Mouse (Mus musculus): Measurements from ENCODE around the gene B020031M17Rik. TPM values are rescaled to one million over a fixed set of nuclear protein-coding genes. Genes with fewer than 3 reads are reported as not detected.
"Not testable (repeated sequence)": the region's sequence is repeated elsewhere in the genome, so short reads cannot be mapped to it uniquely, and the experiment has no call there.

B020031M17Rik gene
- polyA plus RNA-seq, 1 experiment, result not detected

GRCm38 (mm10) chr13:119955089-119955488 is 4.5 kb upstream of the B020031M17Rik start:
- H3K27me3 ChIP-seq (ENCODE audit: control insufficient read depth, insufficient read depth, low read length); H3K4me3 ChIP-seq (ENCODE audit: low read depth, low read length); H3K27ac ChIP-seq (ENCODE audit: insufficient read depth, low read depth, low read length); H3K36me3 ChIP-seq (ENCODE audit: control insufficient read depth, insufficient read depth, low read length); H3K4me1 ChIP-seq (ENCODE audit: control insufficient read depth, insufficient read depth, insufficient read length, low read length): not testable (repeated sequence)
- WGBS, result 83% methylated on average over 2 of the region's 2 CpGs

GRCm38 (mm10) chr13:119929172-119929571 is 21.4 kb downstream of the B020031M17Rik start, which contains the start of gene Gm21761:
Gene Gm21761 (minus strand): TSS chr13:119929272.
- H3K27ac ChIP-seq (ENCODE audit: insufficient read depth, low read depth, low read length); H3K4me1 ChIP-seq (ENCODE audit: control insufficient read depth, insufficient read depth, insufficient read length, low read length); H3K27me3 ChIP-seq (ENCODE audit: control insufficient read depth, insufficient read depth, low read length); H3K36me3 ChIP-seq (ENCODE audit: control insufficient read depth, insufficient read depth, low read length); H3K4me3 ChIP-seq (ENCODE audit: low read depth, low read length): not testable (repeated sequence)
- WGBS, result 100% methylated on average over 2 of the region's 5 CpGs

GRCm38 (mm10) chr13:119924597-119925340 is 25.8 kb downstream of the B020031M17Rik start:
- not testable (repeated sequence) for H3K36me3 ChIP-seq (ENCODE audit: control insufficient read depth, insufficient read depth, low read length); H3K4me3 ChIP-seq (ENCODE audit: low read depth, low read length); H3K27me3 ChIP-seq (ENCODE audit: control insufficient read depth, insufficient read depth, low read length); H3K27ac ChIP-seq (ENCODE audit: insufficient read depth, low read depth, low read length); H3K4me1 ChIP-seq (ENCODE audit: control insufficient read depth, insufficient read depth, insufficient read length, low read length)
- WGBS, result 72% methylated on average over 3 of the region's 3 CpGs

- WGBS, result 67% methylated on average over 4 of the region's 5 CpGs
Measured at GRCm38 (mm10) chr13:119916966-119917722, 33.5 kb downstream of the B020031M17Rik start.

GRCm38 (mm10) chr13:119916449-119916848 is 34.2 kb downstream of the B020031M17Rik start:
- WGBS, result 43% methylated on average over 2 of the region's 2 CpGs
- not testable (repeated sequence) for H3K4me3 ChIP-seq (ENCODE audit: low read depth, low read length); H3K27me3 ChIP-seq (ENCODE audit: control insufficient read depth, insufficient read depth, low read length); H3K36me3 ChIP-seq (ENCODE audit: control insufficient read depth, insufficient read depth, low read length); H3K4me1 ChIP-seq (ENCODE audit: control insufficient read depth, insufficient read depth, insufficient read length, low read length); H3K27ac ChIP-seq (ENCODE audit: insufficient read depth, low read depth, low read length)

More at GRCm38 (mm10) chr13:119916966-119917722, 33.5 kb downstream of the B020031M17Rik start:
- H3K27me3 ChIP-seq (ENCODE audit: control insufficient read depth, insufficient read depth, low read length); H3K4me3 ChIP-seq (ENCODE audit: low read depth, low read length); H3K4me1 ChIP-seq (ENCODE audit: control insufficient read depth, insufficient read depth, insufficient read length, low read length); H3K36me3 ChIP-seq (ENCODE audit: control insufficient read depth, insufficient read depth, low read length); H3K27ac ChIP-seq (ENCODE audit: insufficient read depth, low read depth, low read length): not testable (repeated sequence)

Other genes with a start within 250 kb of the B020031M17Rik start
- 0.05 TPM in 2 replicates for gene Nim1k, start 194.9 kb downstream of the B020031M17Rik start, polyA plus RNA-seq (2012; rRNA removed)
- 1.6 and 3.6 TPM in 2 replicates for gene Zfp131, start 159.9 kb downstream of the B020031M17Rik start, polyA plus RNA-seq (2012; rRNA removed)
- gene AF067063, start 120.6 kb downstream of the B020031M17Rik start, polyA plus RNA-seq (2012; rRNA removed), result not detected in 2 replicates
- gene D13Ertd608e, start 114.8 kb downstream of the B020031M17Rik start, polyA plus RNA-seq (2012; rRNA removed), result not detected in 2 replicates
- gene Tcstv1, start 56.0 kb downstream of the B020031M17Rik start, polyA plus RNA-seq (2012; rRNA removed), result not detected in 2 replicates
- gene Gm21761, start 21.5 kb downstream of the B020031M17Rik start, polyA plus RNA-seq (2012; rRNA removed), result not detected in 2 replicates
- not detected in 2 replicates for gene Gm36079, start 76.2 kb upstream of the B020031M17Rik start, polyA plus RNA-seq (2012; rRNA removed)
- 0.05 and 0.17 TPM in 2 replicates for gene Gm21188, start 101.4 kb upstream of the B020031M17Rik start, polyA plus RNA-seq (2012; rRNA removed)
- gene Gm20767, start 189.4 kb upstream of the B020031M17Rik start, polyA plus RNA-seq (2012; rRNA removed), result not detected in 2 replicates
- gene Gm21818, start 221.6 kb upstream of the B020031M17Rik start, polyA plus RNA-seq (2012; rRNA removed), result not detected in 2 replicates